Mouse (Mus musculus) layer of hippocampus, postnatal 10 days (tissue): ENCODE measurements around the gene Gm10188. TPM values are rescaled to one million over a fixed set of nuclear protein-coding genes. Genes with fewer than 3 reads are reported as not detected.

Experiments
- DNase-seq, 2 experiments: peaks; one replicate each; pipeline ENCODE4 v3.0.0; 2021; ENCODE audit warnings: low spot score in 2 of 2
- total RNA-seq, 2 experiments: library from RNA; stranded (reverse); gene quantifications; 2 replicates each; pipeline ENCODE4 v1.2.3; 2021

Gm10188 gene
- total RNA-seq, 2 experiments from 2014 or later = not detected

DNA sequence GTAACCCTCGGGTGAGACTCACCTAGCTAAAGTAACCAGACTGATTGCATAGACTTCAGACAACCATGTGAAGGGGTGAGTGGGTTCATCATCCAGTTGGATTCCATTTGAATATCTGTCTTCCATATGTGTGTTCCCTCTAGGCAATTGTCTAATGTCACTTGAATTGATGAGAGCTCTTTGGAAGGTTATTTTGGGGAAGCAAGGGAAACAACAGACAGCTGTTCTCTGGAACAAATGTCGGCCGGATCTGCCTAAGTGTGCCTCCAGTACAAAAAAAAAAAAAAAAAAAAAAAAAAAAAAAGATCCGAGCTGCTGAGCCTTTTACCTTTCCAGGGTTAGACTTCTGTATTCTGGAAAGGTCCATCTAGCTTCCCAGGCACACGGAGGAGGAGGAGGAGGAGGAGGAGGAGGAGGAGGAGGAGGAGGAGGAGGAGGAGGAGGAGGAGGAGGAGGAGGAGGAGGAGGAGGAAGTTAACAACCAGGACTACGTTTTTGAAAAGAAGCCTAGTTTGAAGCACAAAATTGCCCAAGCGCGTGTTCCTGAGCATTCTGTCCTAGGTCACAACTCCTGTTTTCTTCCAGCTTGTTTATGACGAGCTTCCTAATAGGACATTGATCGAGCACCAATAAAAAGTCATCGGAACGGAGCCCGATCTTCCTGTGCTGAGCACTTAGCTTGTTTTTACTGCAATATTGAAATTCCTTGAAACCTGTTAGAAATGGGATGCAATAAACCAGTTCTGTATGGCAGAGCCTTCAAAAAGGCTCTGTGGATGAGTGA, 3.1 kb downstream of the Gm10188 start:
- DNase-seq = no peak

- no peak for DNase-seq
These were observed 7.4 kb downstream of the Gm10188 start for GRCm38 (mm10) chr1:132222166-132222565.

- no peak for DNase-seq
These were observed 7.9 kb downstream of the Gm10188 start for GRCm38 (mm10) chr1:132221627-132222026.

DNA sequence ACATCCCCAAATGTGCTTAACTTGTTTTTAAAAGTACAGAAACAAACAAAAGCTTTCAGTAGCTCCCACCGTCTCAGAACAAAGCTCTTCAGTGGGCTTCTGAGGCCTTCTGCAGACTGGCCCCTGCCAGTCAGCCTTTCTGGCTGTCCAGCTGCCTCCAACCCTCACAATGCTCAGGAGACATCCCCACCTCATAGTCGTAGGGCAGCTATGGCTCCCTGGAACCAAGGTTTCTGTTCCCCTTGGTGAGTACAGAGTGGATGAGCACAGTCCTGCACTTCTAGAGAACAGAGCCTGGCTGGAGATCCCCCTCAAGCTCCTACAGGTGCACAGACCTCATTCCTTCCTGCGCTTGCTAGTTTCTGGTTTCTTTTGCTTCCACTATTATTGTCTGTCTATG, 13.3 kb downstream of the Gm10188 start:
- DNase-seq = no peak

DNA sequence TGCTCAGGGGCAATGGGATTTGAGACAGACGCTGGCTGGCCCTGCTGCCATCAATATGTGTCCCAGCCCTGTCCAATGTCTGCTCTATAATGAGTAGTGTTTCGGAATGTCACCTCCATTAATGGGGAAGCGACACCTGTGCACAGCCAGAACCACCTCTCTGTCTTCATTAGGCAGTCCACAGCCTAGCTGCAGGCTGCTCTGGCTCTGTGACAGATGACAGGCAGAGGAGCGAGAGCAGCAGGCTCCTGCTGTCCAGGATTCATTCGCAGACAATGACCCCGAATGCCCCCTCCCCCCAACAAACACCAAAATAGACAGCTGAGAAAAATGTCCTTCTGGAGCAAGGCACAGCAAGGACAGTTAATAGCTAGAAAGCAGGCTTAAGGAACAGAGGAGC, 16.5 kb downstream of the Gm10188 start:
- no peak for DNase-seq

- peak; percentile 84 to 87 for DNase-seq
These were observed 17.3 kb downstream of the Gm10188 start for GRCm38 (mm10) chr1:132212218-132212617.

- DNase-seq = no peak
These were observed 17.9 kb downstream of the Gm10188 start for GRCm38 (mm10) chr1:132211672-132212071.

DNA sequence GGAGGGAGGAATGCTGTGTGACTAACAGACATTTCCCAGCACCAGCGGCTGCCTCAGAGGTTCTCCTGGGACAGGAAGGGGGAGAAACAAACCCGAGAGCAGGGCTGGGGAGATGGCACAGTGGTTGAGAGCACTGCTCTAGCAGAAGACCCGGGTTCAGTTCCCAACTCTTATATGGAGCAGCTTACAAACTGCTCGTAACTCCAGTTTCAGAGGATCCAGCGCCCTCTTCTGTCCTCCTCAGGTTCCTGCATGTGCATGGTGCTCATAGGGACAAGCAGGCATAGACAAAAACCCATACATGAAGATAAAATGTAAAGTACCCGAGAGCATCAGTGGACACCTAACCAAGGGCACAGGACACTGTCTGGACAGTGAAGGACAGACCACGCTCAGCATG, 18.6 kb downstream of the Gm10188 start:
- DNase-seq = no peak

GRCm38 (mm10) chr1:132209400-132209799, 20.2 kb downstream of the Gm10188 start:
- no peak for DNase-seq

- DNase-seq = peak; percentile 44 to 54
These were observed 21.4 kb downstream of the Gm10188 start for GRCm38 (mm10) chr1:132208154-132208553.

DNA sequence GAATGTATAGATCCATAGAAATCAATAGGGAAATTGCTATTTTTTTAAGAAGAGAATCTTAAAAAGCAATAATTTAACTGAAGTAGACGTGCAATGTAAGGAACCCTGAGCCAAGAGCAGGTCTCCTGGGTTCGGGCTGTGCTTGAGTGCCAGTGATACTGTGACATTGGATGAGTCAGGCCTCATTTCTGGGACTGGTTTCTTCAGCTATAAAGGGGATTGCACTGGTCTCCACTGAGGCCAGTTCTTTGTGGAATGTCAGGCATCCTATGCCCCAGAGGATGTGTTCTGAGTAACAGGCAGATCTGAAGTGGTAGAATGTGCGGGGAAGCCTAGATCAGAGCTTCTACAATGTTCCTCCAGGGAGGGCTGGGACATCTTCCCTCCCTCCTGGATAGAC, 22.7 kb downstream of the Gm10188 start:
- no peak for DNase-seq

DNA sequence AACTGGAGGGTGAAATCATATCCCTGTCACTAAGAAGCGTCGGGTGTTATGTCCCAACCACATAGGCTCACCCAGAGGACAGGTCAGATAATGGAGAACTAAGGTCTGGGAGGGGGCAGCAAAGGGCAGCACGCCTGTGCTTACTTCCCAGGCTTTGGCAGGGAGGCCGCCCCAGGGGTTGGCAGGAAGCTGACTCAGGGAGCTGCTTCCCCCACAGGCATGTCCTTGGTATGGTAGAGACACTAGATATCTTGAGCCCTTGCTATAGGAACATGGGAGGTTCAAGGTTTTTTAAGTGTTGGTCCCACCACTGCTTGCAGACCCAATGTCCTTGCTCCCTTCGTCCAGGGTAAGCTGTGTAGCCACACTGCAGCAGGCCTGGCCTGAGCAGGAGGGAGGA, 23.6 kb downstream of the Gm10188 start:
- no peak for DNase-seq

GRCm38 (mm10) chr1:132202771-132203170, 26.8 kb downstream of the Gm10188 start:
- DNase-seq = no peak

- no peak for DNase-seq
These were observed 27.6 kb downstream of the Gm10188 start for GRCm38 (mm10) chr1:132201936-132202335.

DNA sequence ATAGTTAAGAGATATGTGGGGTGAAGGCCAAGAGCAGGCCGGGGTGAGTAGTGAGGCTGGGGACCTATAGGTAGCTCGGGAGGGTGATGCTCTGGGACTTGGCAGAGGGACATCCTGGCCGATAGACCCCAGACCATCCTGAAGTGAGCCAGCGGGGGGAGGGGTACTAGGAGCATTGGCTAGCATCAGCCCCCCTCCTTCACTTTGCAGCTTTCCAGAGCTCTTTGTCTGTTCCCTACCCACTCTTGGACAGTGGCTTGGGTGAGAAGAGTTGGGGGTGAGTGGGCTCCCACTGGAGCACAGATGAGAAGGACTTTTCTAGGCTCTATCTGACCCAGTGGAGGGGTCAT, 28.1 kb downstream of the Gm10188 start:
- no peak for DNase-seq

GRCm38 (mm10) chr1:132200562-132201510, 28.7 kb downstream of the Gm10188 start:
- peak; percentile 62 to 71 for DNase-seq

DNA sequence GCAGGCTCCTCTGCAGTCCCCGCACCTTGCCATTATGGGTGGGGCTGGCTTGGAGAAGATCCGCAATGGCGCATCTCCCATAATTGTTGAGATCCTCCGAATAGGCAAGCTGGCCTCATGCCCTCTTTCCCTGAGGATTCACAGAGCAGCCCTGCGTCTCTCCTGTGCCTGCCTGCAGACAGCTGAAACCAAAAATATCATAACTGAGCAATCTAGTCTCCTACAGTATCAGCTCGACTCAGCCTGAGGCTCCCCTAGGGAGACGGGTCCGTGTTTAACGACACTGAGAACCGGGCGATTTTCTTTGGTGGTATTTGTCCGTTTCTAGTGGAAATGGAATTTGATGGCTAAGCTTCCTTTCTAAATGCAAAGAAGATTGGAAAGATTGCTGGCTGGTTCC, 29.6 kb downstream of the Gm10188 start:
- no peak for DNase-seq

DNA sequence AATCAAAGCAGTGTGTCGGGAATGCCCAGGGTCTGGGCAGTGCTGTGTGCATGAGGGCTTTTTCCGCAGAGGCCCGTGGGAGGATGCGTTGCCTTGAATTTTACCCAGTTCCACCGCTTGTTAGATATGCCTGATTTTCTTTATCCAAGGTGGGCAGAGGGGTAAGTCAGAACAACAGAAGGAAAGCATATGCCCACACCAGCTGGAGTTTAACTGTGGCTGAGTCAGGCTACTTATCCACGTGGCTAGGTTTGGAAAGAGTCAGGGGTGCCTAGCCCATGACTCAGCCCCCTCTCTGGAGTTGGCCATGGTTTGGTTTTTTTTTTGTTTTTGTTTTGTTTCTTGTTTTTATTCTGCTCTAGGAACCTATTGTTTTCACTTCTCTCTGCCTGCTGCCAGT, 30.3 kb downstream of the Gm10188 start:
- DNase-seq = no peak

GRCm38 (mm10) chr1:132198401-132199071, 31.0 kb downstream of the Gm10188 start:
- peak in 1 of 2 experiments; percentile 7 for DNase-seq

- DNase-seq = peak in 1 of 2 experiments; percentile 8
These were observed 31.9 kb downstream of the Gm10188 start for GRCm38 (mm10) chr1:132197666-132198065.

- DNase-seq = no peak
These were observed 33.2 kb downstream of the Gm10188 start for GRCm38 (mm10) chr1:132196337-132196736.

DNA sequence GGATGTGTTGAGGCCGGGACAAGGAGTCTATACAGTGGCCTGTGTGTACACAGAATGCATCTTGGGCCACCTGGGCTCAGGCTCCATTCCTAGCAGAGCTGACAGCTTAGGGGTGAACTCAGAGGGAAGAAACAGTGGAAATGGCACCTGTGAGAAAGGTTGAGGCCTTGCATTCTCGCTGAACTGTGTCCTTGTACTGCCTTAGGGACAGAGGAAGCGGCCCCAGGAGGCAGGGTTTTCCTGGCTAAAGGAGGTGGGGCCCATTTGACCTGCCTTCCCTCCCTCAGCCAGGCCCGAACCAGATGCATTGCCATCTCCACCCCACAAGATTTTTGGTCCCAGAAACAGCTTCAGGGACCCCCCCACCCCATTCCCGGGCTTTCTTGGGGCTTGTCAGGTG, 33.9 kb downstream of the Gm10188 start:
- no peak for DNase-seq
